Mouse (Mus musculus) lung, embryonic 14.5 days (tissue): Measurements from ENCODE around the gene Ablim1. TPM values are rescaled to one million over a fixed set of nuclear protein-coding genes. Genes with fewer than 3 reads are reported as not detected.

Source experiments
- ATAC-seq: fragments of 200-750 bp; cut with Nextera tagmentation; 2 replicates; pipeline ENCODE4 v1.8.0; 2017; ENCODE audit warnings: mild to moderate bottlenecking, moderate TSS enrichment, moderate library complexity; ENCODE audit not compliant: insufficient read depth
- DNase-seq: peaks from one replicate; pipeline ENCODE4 v3.0.0-alpha.2; 2015
- H3K27ac ChIP-seq: fragments of 300-500 bp; sonication (generic); 2 replicates; pipeline ENCODE4 v1.5.1; 2014; ENCODE audit warnings: low read depth, mild to moderate bottlenecking, moderate library complexity
- H3K27me3 ChIP-seq: fragments of 300-500 bp; sonication (generic); 2 replicates; pipeline ENCODE4 v1.6.1; 2014; ENCODE audit warnings: low read length, control low read depth; ENCODE audit not compliant: insufficient read depth
- H3K36me3 ChIP-seq: fragments of 300-500 bp; sonication (generic); 2 replicates; pipeline ENCODE4 v1.6.1; 2014; ENCODE audit warnings: control low read depth; ENCODE audit not compliant: insufficient read depth
- H3K4me1 ChIP-seq: fragments of 300-500 bp; sonication (generic); 2 replicates; pipeline ENCODE4 v1.6.1; 2014; ENCODE audit warnings: antibody characterized with exemption, control low read depth; ENCODE audit not compliant: insufficient read depth
- H3K4me2 ChIP-seq: fragments of 300-500 bp; sonication (generic); 2 replicates; pipeline ENCODE4 v1.6.1; 2014; ENCODE audit warnings: mild to moderate bottlenecking
- H3K4me3 ChIP-seq: fragments of 300-500 bp; sonication (generic); 2 replicates; pipeline ENCODE4 v1.5.1; 2014; ENCODE audit warnings: low read depth, low read length
- H3K9ac ChIP-seq: fragments of 300-500 bp; sonication (generic); 2 replicates; pipeline ENCODE4 v1.6.1; 2014
- H3K9me3 ChIP-seq: fragments of 300-500 bp; sonication (generic); 2 replicates; pipeline ENCODE4 v1.6.1; 2016; ENCODE audit warnings: low read depth, low read length, control low read depth
- CTCF ChIP-seq: IDR thresholded peaks from 2 replicates; pipeline ENCODE4 v1.5.1; 2016; ENCODE audit warnings: antibody characterized with exemption, low read depth
- WGBS: fragments of 180-500 bp; shearing (Covaris S2); extraction: QIAGEN DNeasy Blood & Tissue Kit; methylation state at CpG from one replicate; pipeline ENCODE4 v1.1.7; 2014; 5-methylcytosine and 5-hydroxymethylcytosine counted together
- polyA plus RNA-seq: library from polyadenylated mRNA; unstranded; fragments of >200 nt; fragmentation: Nextera tagmentation; extraction: Ambion mirVana; gene quantifications from 2 replicates; pipeline ENCODE4 v1.2.1, GENCODE M21; 2014

The Ablim1 gene
- polyA plus RNA-seq, 1 experiment from 2014 or later = 39.9 TPM

DNA sequence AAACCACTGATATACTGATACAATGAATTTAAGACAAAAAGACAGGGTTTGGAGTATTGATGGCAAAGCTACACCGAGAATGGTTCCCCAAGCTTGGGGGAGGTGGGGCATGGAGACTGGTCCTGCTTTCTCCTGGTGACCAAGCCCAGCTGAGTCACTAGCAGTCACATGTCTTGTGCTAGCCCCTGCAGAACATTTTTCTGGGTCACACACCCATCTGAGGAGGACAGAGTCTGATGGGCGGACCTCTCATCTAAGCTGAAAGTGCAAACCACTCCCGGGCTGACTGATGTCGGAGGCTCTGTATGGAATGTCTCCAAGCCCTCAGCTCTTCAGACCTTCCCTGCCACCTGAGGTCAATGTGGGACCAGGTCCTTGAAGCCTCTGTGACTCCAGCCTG is 184.1 kb downstream of the Ablim1 start:
- no peak overlapping the region for H3K4me2 ChIP-seq
- H3K36me3 ChIP-seq = no peaks in the 10 kb centered on the region
- TF ChIP-seq CTCF = no peak
- no peak for ATAC-seq
- H3K9ac ChIP-seq = no peak overlapping the region
- no peak overlapping the region for H3K4me3 ChIP-seq
- H3K9me3 ChIP-seq = no peaks in the 10 kb centered on the region
- no peak for DNase-seq
- no peaks in the 10 kb centered on the region for H3K27me3 ChIP-seq
- WGBS = 74% methylated on average over 4 of the region's 4 CpGs
- peaks cover 3% of the 10 kb centered on the region; the same call in 1 of the 2 replicates for H3K4me1 ChIP-seq
- H3K27ac ChIP-seq = no peak overlapping the region

DNA sequence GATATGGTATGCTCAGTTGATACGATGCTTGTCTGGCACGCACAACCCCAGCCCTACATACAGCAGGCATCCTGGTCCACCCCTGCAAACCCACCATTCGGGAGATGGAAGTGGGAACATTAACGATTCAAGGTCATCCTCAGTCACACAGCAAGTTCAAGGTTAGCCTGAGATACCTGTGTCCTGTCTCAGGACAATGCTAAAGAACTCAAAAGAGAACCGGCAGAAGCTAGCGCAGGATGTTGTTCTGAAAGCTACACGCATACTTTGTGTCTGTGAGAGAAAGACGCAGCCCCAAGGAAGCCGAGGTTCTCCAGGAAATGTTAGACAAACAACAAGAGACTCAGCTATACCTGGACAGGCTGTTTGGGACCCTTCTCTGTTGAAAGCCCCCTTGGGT is 185.0 kb downstream of the Ablim1 start:
- H3K27me3 ChIP-seq = no peaks in the 10 kb centered on the region
- H3K36me3 ChIP-seq = no peaks in the 10 kb centered on the region
- WGBS = 79% methylated on average over 9 of the region's 9 CpGs
- H3K4me3 ChIP-seq = no peak overlapping the region
- TF ChIP-seq CTCF = no peak
- no peak overlapping the region for H3K9ac ChIP-seq
- H3K27ac ChIP-seq = no peak overlapping the region
- no peak for ATAC-seq
- peaks cover 3% of the 10 kb centered on the region; the same call in 1 of the 2 replicates for H3K4me1 ChIP-seq
- H3K4me2 ChIP-seq = no peak overlapping the region
- DNase-seq = no peak
- H3K9me3 ChIP-seq = no peaks in the 10 kb centered on the region

GRCm38 (mm10) chr19:57128037-57128436 is 186.7 kb downstream of the Ablim1 start:
- Histone ChIP-seq H3K36me3 (no peaks in the 10 kb centered on the region), H3K4me3 (no peak overlapping the region), H3K4me1 (no peaks in the 10 kb centered on the region), H3K9ac (no peak overlapping the region), H3K27me3 (no peaks in the 10 kb centered on the region), H3K27ac (no peak overlapping the region), H3K4me2 (no peak overlapping the region), H3K9me3 (no peaks in the 10 kb centered on the region)
- WGBS = 70% methylated on average over 6 of the region's 6 CpGs
- DNase-seq (no peak), ATAC-seq (no peak)
- TF ChIP-seq CTCF = no peak

GRCm38 (mm10) chr19:57127523-57127922 is 187.2 kb downstream of the Ablim1 start:
- Histone ChIP-seq H3K27ac (no peak overlapping the region), H3K9ac (no peak overlapping the region), H3K4me1 (no peaks in the 10 kb centered on the region), H3K4me3 (no peak overlapping the region), H3K9me3 (no peaks in the 10 kb centered on the region), H3K36me3 (no peaks in the 10 kb centered on the region), H3K27me3 (no peaks in the 10 kb centered on the region), H3K4me2 (no peak overlapping the region)
- no peak for ATAC-seq
- WGBS = 87% methylated on average over 5 of the region's 5 CpGs
- TF ChIP-seq CTCF = no peak
- no peak for DNase-seq

GRCm38 (mm10) chr19:57126950-57127349 is 187.8 kb downstream of the Ablim1 start:
- no peak overlapping the region for H3K27ac ChIP-seq
- no peak for TF ChIP-seq CTCF
- H3K9me3 ChIP-seq = no peaks in the 10 kb centered on the region
- no peaks in the 10 kb centered on the region for H3K4me1 ChIP-seq
- 61% methylated on average over 10 of the region's 10 CpGs for WGBS
- DNase-seq (no peak), ATAC-seq (no peak)
- H3K4me3 ChIP-seq = no peak overlapping the region
- no peak overlapping the region for H3K4me2 ChIP-seq
- H3K9ac ChIP-seq = no peak overlapping the region
- no peaks in the 10 kb centered on the region for H3K36me3 ChIP-seq
- H3K27me3 ChIP-seq = no peaks in the 10 kb centered on the region

DNA sequence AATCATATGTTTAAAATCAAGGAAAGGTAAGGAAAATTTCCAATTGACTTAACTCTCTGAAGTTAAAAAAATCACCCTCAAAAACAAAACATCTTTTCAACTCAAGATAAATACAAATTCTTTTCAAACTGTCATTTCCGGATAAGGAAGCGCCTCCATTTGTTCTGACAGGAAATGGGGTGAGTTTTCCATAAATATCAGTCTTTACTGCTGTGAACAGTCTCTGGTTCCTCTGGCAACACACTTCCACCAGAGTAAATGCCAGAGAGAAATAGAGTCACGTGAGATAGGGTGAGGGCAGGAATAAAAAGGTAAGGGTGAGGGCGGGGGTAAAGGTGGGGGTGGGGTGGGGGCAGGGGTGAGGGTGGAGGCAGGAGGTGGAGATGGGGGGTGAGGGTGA is 189.8 kb downstream of the Ablim1 start:
- Histone ChIP-seq H3K4me1 (peaks cover 2% of the 10 kb centered on the region; the same call in 1 of the 2 replicates), H3K27me3 (no peaks in the 10 kb centered on the region), H3K4me2 (no peak overlapping the region), H3K4me3 (no peak overlapping the region), H3K9ac (no peak overlapping the region), H3K27ac (no peak overlapping the region; the same call in 1 of the 2 replicates), H3K36me3 (no peaks in the 10 kb centered on the region), H3K9me3 (no peaks in the 10 kb centered on the region)
- ATAC-seq (no peak), DNase-seq (peak; percentile 58)
- TF ChIP-seq CTCF = no peak
- WGBS = 38% methylated on average over 4 of the region's 4 CpGs

DNA sequence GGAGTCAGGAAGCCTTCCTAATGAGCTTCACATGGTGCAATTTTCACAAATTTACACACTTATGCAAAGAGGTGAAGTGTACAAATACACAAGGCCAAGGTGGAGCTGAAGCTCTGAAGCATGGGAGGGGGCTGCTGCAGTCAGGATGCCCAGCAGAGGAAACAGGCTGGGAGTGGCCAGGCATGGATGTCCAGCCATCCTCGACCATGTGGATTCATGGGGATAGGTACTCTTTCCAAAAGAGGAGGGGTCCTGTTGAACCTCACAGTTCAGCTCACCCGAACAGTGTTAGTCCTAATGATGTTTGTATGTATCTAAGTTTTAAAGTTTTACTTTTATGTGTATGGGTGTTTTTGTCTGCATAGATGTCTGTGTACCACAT is 190.6 kb downstream of the Ablim1 start:
- no peaks in the 10 kb centered on the region for H3K27me3 ChIP-seq
- no peak for DNase-seq
- 78% methylated on average over 2 of the region's 2 CpGs for WGBS
- no peak for TF ChIP-seq CTCF
- no peak overlapping the region for H3K4me3 ChIP-seq
- H3K9ac ChIP-seq = no peak overlapping the region
- H3K4me2 ChIP-seq = no peak overlapping the region
- peak; percentile 37; the same call in 1 of the 2 replicates for ATAC-seq
- H3K27ac ChIP-seq = peak overlapping the region; percentile 85
- H3K9me3 ChIP-seq = no peaks in the 10 kb centered on the region
- no peaks in the 10 kb centered on the region for H3K36me3 ChIP-seq
- peaks cover 10% of the 10 kb centered on the region for H3K4me1 ChIP-seq
